Mouse (Mus musculus) adrenal gland, postnatal 10 days (tissue): ENCODE data around the gene Drap1. TPM values are rescaled to one million over a fixed set of nuclear protein-coding genes. Genes with fewer than 3 reads are reported as not detected.
"Not testable (repeated sequence)": the region's sequence is repeated elsewhere in the genome, so short reads cannot be mapped to it uniquely, and the experiment has no call there.

Experiments used
- DNase-seq: peaks from one replicate; pipeline ENCODE4 v3.0.0; 2021; ENCODE audit warnings: mixed read lengths
- total RNA-seq, 2 experiments: library from RNA; stranded (reverse); gene quantifications; 2 replicates each; pipeline ENCODE4 v1.2.3; 2021

The Drap1 gene
- total RNA-seq, 2 experiments from 2014 or later = 246 to 264 TPM

DNA sequence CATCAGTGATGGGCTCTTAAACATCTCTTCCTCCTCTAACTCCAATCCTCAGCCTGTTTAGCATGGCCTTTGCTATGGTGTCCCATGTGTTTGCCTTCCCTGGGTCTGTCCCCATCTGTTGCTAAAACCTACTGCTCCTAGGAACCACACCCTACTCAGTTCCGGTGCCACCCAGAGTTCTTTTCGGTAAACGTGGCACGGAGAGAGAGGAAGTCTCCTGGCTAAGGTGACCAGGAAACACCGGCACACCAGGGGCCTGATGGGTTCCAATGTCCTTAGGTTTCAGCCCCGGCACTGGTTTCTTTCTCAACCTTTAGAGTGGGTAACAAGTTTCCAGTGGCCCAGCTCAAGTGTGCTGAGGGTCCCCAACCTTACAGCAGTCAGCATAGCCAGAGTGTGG, 4.2 kb downstream of the Drap1 start:
- no peak for DNase-seq

DNA sequence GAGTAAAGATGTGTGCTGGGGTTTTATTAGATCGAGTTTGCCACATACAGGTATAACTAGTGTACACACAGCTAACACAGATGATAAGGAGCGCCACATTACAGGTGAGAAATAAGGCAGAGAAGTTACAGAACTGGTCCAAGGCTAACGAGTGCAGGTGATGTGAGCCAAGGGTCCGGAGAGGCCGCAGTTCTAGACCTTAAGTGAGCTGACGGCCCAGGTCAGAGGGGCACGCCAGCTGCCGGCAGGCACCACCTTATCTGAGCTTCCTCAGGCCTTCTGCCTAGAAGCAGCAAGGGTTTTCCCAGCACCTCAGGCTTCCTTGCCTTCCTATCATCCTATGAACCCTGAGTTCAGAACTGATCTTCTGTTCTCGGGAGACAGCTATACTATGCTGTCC, 5.1 kb downstream of the Drap1 start:
- DNase-seq = no peak

DNA sequence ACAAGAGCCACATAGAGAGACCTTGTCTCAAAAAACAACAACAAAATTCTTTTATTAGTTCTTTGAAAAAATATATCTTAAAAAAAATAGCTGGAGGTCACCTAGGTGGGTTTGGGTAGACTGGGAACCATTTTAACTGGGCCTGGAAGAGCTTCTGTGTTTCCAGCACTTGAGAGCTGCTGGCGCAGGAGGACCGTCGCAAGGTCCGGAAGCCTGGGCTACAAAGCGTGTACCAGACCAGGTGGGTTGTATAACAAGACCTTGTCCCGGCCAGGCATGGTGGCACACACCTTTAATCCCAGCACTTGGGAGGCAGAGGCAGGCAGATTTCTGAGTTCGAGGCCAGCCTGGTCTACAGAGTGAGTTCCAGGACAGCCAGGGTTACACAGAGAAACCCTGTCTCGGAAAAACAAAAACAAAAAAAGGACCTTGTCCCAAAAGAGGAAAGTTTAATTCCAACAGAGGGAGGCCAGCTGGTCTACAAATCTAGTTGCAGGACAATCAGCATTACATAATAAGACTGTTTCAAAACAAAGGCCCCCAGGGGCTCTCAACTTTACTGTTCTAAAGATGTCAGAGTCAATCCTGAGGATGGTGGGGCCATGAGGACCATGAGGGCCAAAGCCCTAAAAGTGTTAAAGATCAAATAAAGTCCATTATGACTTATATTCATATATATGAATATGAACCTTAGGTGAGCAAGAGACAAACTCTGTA, 5.9 kb downstream of the Drap1 start:
- no peak for DNase-seq

DNA sequence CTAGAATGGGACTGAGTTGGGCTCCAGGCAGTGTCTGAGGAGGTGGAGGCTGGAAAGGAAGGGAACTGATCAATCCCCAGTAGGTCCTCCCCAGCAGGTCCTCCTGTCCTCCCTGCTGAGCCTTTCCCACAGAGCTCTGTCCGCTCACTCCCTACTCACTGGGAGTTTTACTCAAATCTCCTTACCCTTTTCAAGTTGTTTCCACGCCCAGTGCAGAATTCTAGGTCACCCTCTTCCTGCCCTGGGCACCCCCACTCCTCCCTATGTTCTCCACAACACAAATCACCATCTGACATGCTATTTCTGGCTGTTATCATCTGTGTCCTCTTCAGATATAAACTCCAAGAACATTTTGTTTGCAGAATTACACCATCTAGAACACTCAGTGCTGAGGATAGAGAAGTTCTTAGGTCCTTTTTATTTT, 10.2 kb downstream of the Drap1 start:
- no peak for DNase-seq

DNA sequence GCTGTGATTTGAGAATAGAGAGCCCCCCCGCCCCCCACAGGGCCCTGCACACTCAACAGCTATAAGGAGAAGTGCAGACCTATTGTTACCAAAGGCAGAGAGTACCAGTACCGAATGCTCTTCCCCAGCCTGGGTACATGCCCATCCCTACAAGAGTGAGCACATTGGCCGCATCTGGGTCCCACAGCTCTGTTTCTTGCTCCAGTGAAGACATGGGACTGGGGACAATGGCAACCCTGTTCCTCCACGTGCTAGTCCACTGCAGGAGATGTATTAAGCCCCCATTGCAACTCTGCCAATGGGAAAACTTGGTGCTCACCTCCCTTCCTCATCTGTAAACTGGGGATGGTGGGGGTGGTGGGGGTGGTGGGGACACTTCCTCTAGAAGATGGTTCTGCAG, 10.9 kb downstream of the Drap1 start:
- no peak for DNase-seq

DNA sequence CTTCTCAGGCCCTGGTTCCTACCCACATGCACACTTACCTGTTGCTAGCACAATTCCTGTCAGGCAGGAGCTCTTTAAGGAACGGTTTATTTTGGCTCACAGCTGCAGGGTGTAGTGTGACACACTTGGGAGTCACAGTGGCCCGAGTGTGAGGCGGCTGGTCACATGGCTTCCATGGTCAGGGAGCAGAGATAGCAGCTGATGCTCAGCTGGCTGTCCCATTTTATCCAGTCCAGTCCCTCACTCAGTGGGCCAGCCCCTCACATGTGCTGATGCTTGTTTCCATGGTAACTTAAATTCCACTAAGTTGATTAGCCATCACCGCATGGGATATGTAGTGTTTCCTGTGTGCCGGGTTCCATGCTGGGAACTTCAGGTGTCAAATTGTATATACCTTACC, 12.8 kb downstream of the Drap1 start:
- no peak for DNase-seq

DNA sequence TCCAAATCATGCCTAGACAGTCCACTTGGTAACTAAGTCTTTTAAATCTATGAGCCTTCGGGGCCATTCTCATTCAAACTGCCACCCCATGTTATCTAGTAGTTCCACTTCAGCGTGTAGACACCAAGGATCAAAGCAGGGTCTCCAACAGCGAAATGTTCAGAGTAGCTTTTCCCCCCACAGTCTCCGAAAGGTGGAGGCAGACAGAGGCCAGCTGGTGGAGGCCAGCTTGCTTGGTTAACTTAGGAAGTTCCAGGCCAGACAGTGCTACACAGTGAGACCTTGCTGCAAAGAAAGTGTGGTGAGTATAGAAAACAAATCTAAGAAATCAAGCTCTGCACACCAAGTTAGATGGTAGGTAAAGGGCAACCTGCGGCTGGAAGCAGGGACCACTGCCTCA, 14.1 kb downstream of the Drap1 start:
- DNase-seq = no peak

DNA sequence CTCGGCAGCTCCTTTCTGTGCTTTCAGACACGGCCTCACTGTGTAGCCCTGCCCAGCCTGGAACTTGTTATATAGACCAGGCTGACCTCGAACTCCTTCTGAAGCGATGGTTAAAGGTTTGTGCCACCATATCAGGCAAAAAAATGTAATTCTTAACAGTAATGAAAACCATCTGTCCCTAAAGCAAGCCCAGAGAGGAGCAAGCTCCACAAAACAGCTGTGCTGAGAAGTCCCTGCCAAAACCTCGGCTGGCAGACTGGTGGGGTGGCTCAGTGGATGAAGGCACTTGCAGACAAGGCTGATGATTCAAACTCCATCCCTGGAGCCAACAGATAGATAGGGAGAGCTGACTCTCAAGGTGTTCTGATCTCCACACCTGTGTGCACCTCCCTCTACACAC, 15.7 kb downstream of the Drap1 start:
- DNase-seq = no peak

DNA sequence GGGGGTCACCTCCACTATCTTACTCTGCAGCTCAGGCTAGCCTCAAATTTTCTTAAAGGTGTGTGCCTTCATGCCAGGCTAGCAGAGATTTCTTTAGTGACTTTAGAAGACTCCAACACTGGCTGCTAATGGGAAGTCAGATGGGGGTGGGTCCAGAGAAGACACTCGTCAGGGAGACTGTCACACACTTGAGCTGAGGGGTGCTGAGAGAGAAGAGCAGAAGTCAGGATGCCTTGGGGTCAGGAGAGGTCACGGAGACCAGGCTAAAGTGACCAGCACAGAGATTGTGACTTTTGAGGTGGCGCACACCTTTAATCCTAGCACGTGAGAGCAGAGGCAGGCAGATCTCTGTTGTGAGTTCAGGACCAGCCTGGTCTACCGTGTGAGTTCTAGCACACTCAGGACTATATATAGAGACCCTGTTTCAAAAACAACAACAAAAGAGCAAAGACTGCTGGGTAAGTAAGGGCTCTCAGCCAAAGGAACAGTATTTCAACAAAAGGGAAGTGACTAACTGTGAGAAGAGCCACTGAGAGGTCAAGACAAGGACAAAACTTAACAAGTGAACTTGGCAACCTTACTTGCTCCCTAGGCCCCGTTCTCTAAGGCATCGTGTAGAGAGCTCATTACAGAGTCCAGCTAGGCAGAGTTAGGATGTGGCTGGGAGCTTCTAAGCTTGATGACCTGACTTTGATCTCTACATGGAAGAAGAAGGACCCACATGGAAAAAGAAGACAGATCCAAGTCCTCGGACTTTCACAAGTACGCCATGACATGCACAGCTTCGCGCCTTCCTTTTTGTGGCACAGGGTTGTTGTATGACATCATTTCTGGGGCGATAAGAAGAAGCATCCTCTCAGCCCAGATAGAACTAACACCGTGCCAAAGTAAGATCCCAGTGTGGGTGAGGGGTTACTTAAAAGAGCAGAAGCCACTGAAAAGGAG, 16.4 kb downstream of the Drap1 start:
- peak; percentile 60 for DNase-seq

DNA sequence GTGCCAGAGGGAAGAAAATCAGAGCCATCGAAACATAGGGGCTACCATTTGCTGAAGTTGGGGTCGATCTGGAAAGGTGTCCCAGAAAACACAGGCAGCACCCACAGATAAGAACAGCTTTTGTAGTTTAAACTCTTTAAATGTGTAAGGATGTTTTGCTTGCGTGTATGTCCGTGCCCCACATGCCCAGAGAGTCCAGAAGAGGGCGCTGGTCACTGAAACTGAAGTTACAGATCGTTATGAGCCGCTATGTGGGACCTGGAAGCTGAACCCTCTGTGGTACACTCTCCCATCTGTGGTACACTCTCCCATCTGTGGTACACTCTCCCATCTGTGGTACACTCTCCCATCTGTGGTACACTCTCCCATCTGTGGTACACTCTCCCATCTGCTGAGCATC, 17.6 kb downstream of the Drap1 start:
- DNase-seq = peak; percentile 73

DNA sequence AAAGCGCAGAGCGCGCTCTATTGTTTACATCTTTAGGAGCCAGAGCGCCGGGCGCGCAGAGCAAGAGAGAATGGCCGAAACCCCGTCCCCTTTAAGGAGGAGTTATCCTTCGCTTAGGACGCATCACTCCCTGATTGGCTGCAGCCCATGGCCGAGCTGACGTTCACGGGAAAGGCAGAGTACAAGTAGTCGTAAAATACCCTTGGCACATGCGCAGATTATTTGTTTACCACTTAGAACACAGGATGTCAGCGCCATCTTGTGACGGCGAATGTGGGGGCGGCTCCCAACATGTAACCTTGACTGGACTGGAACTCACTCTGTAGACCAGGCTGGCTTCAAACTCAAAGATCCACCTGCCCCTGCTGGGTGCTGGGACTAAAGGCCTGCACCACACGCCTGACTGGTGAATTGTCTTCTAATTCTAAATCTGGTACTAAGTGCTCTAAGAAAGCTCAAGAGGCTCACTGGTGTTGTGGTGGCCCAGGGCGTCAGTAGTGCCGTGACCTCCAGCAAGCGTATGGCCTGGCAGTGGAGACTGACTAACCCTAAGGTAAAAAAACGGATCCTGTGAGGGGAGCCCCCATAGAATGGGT, 18.1 kb downstream of the Drap1 start:
- peak; percentile 55 for DNase-seq

DNA sequence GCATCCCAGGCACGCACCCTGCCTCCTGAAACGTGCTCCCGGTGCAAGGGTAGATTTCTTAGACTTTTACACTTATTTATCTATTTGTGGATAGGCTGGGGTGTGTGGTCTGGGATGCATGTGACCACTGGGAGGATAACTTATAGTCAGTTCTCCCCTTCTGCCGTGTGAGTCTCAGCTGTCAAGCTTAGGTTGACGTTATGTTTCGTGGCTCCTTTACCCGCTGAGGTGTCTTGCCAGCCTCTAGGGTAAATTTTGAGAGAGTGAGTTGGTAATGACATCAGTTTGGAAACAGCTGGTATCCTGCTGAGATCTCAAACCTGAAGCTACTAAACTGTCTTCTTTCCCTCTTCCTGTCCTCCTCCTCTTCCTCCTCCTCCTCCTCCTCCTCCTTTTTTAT, 18.9 kb downstream of the Drap1 start:
- DNase-seq = no peak

DNA sequence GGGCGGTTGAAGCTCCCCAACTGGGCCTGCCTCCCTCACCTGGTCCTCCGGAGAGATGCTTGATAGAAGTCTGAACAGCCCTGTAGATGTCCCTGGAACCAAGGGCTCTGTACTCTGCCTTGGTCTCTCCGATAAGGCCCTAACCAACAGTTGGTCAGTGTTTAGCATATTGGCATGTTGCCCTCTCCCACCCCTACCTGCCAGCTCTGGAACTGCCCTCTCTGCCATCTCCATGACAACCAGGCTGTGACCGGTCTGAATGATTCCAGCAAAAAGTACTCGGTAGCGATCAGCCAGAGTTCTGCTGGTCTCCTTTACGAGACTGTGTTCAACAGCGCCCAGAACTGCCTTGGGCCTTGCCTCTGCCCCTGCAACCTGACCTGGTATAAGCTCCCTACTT, 22.5 kb downstream of the Drap1 start, which contains the start of gene Tsga10ip:
TSS of gene Tsga10ip (minus strand) at position 234 of the 400 bp plus-strand sequence.
- DNase-seq = no peak

DNA sequence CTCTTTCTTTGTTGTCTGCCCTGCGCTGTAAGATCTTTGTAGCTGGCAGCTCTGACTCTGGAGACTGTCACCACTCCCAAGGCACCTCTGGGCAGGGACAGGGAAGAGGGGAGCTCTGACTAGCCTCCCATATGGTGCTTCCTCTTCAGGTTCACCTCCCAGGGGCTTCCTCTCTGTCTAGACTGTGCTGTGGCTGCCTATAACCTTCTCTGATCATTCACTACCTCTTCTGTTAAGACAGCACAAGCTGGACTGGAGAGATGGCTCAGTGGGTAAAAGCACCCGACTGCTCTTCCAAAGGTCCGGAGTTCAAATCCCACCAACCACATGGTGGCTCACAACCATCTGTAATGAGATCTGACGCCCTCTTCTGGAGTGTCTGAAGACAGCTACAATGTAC, 23.7 kb downstream of the Drap1 start:
- DNase-seq = not testable (repeated sequence)

DNA sequence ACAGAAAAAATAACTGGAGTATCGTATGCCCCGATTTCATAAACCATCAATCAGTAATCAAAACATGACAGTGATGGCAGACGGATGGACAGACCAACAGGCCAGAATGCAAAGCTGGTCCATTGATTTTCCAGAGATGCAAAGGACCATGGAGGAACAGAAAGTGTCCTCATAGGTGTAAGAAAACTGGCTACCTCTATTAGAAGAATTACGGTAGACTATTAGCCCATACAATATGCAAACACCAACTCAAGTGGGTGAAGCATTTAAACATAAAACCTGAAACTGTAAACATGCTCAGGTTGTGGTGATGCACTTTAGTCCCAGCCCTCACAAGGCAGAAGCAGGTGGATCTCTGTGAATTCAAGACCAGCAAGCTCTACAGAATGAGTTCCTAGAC, 29.4 kb downstream of the Drap1 start:
- DNase-seq = no peak

DNA sequence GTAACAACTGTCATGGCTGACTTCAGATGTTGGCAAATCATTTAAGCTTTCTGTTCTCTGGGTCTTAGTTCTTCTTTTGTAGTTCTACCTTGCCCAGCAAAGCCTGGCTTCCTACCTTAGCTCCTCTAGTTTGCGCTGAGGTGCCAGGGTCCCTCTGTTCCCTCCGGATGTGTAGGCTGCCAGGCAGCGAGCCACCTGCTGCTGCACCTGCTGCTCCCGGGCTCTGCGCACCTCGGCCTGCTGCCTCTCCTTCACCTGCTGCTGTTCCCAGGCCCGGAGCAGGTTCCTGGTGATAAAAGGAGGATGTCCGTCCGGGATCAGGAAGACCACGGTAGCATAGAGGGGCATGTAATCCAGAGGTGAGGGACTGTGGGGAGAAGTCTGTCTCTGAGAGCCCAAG, 30.6 kb downstream of the Drap1 start:
- DNase-seq = no peak

DNA sequence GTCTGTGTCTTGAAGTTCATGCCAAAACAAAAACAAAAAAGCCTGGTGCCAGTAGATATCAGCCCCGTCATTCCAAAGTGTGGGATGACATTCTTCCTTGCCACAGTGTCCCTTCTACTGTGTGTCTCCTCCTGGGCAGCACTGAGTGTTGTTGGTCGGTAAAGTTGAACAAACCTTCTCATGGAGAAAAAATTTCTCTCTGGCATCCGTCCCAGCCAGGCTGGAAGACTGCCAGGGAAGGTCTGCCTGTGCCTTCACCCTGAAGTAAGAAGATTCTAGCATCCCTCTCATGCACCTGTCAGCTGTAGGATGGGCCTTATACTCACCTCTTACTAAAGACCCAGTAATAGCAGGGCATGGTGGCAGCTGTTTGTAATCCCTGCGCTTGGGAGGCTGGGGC, 31.9 kb downstream of the Drap1 start:
- peak; percentile 92 for DNase-seq

DNA sequence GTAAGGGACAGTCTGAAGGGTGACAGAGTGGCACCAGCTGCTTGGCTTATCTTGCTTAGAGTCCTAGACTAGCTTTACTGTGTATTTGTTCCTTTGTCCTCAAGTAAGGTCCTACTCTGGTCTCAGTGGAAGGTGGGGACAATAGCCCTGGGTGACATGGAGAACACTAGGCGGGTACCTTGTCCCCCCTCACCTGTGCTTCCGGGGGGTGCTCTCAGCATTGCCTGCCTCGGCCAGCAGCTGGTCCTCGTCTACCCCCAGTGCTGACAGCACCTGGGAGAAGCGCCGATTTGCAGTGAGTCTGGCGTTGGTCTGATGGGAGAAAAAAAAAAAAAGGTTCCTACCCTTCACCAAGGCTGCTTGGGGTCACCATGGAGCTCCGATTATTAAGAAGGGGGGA, 34.4 kb downstream of the Drap1 start:
- DNase-seq = no peak

DNA sequence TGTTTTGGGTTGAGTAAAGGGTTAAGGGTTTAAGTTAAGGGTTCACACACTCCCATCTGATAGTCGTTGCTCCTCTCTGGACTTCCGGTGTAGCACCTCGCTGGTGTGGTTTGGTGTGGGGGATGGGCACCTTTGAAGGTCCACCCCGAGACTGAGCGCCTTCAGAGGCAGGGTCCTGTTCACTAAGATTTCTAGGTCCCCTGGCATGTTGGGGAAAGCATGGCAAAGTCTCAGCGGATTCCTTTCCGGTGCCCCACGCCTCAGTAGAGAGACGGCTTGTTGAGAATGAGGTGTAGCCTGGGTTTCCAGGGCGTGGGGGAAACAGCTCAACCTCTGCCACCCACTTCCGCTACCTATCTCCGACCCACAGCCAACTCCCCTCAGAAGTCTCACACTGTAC, 35.1 kb downstream of the Drap1 start:
- DNase-seq = peak; percentile 56

DNA sequence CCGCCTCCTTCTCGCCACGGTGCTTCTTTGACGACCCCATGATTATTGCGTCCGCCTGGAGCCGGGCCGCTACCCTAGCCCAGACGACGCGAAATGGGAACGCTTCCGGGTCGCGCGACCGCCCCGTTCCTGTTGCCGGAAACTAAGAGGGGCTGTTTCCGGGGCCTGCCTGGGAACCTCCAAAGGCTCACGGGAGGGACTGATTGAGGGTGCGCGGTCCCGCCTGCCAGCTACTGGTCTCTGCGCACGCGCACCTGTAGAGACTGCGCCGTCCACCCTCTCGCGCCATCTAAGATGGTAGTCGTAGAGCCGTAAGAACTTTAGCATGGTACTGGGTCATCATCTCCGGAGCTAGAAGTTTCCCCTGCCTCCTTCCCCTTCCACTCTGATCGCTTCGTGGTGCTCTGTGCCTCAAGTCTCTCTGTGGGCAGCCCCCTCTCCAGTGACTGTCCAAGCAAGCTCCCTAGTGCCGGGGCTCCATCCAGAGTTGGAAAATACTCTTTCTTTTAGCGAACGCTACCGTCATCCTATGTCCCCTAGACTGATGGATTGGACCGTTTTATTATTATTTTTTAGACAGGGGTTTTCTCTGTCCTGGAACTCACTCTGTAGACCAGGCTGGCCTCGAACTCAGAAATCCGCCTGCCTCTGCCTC, 36.1 kb downstream of the Drap1 start, which contains the start of gene Sart1:
TSS of gene Sart1 (minus strand) at position 116 of the 655 bp plus-strand sequence.
- DNase-seq = peak; percentile 97

DNA sequence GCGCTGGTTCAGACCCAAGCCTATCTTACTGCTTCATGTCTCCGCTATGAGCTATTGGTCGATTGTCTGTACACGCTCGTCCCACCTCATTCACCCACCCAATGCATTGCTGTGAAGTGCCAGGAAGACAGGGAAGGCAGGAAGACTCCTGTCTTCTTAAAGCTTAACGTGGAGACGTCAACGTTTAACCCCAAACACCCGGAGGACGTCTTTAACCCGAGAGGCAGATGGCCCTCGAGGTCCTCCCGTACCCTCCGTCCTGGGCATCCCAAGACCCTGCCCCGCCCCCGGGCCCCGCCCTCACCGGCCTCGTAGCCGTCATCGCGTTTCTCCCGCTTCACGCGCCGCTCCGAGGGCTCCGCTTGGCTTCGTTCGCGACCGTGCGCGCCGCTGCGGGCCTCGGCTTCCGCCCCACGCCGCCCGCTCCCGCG, 36.8 kb downstream of the Drap1 start:
- DNase-seq = peak; percentile 56

DNA sequence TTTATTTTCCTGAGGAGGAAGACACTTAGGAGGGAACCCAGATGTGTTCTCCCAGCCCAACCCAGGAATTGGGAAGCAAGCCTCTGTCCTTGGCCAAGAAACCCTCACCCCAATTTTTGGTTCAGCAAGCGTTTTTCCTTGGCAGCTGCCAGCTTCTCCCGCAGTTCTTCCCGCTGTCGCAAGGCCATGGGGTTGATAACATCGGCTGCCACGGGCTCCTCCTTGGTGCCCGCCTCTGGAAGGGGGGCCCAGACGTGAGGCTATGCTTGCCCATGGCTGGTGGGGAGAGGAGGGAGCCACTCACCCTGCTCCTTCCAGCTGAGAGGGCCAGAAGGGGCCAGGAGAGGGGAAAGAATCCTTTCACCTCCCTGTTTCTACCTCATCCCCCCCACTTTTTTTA, 40.1 kb downstream of the Drap1 start:
- no peak for DNase-seq
